Mouse (Mus musculus) liver, postnatal 0 days (tissue): ENCODE measurements around the gene Gm9918. TPM values are rescaled to one million over a fixed set of nuclear protein-coding genes. Genes with fewer than 3 reads are reported as not detected.

ENCODE experiments used
- ATAC-seq: fragments of 200-750 bp; cut with Nextera tagmentation; 2 replicates; pipeline ENCODE4 v1.8.0; 2017; ENCODE audit warnings: mild to moderate bottlenecking, moderate library complexity
- DNase-seq: peaks from one replicate; pipeline ENCODE4 v3.0.0-alpha.2; 2016
- H3K27ac ChIP-seq: fragments of 300-500 bp; sonication (generic); 2 replicates; pipeline ENCODE4 v1.5.1; 2014; ENCODE audit warnings: antibody characterized with exemption, moderate library complexity, mild to moderate bottlenecking, low read depth
- H3K27me3 ChIP-seq: fragments of 300-500 bp; sonication (generic); 2 replicates; pipeline ENCODE4 v1.6.1; 2014; ENCODE audit warnings: low read length, control low read depth, mixed read lengths; ENCODE audit not compliant: insufficient read depth
- H3K36me3 ChIP-seq: fragments of 300-500 bp; sonication (generic); replicated peaks from 2 replicates; pipeline ENCODE4 v1.6.1; 2014; ENCODE audit warnings: mild to moderate bottlenecking, control low read depth, low read length, moderate library complexity, mixed read lengths; ENCODE audit not compliant: insufficient read depth
- H3K4me1 ChIP-seq: fragments of 300-500 bp; sonication (generic); 2 replicates; pipeline ENCODE4 v1.6.1; 2014; ENCODE audit warnings: antibody characterized with exemption, mild to moderate bottlenecking, control low read depth; ENCODE audit not compliant: insufficient read depth
- H3K4me2 ChIP-seq: fragments of 300-500 bp; sonication (generic); 2 replicates; pipeline ENCODE4 v1.6.1; 2014; ENCODE audit warnings: low read depth, mild to moderate bottlenecking, low read length, moderate library complexity, mixed read lengths
- H3K4me3 ChIP-seq: fragments of 300-500 bp; sonication (generic); 2 replicates; pipeline ENCODE4 v1.5.1; 2014; ENCODE audit warnings: low read depth, low read length
- H3K9ac ChIP-seq: fragments of 300-500 bp; sonication (generic); replicated peaks from 2 replicates; pipeline ENCODE4 v1.6.1; 2014; ENCODE audit warnings: mild to moderate bottlenecking, moderate library complexity
- H3K9me3 ChIP-seq: fragments of 300-500 bp; sonication (generic); 2 replicates; pipeline ENCODE4 v1.6.1; 2016; ENCODE audit warnings: mild to moderate bottlenecking, control low read depth, low read length, mixed read lengths
- CTCF ChIP-seq: sonication (generic); IDR thresholded peaks from 2 replicates; pipeline ENCODE4 v1.5.1; 2016; ENCODE audit warnings: antibody characterized with exemption, low read depth
- EP300 ChIP-seq: IDR thresholded peaks from 2 replicates; pipeline ENCODE4 v1.6.1; 2016; ENCODE audit warnings: antibody characterized with exemption, low read depth, mild to moderate bottlenecking
- WGBS: fragments of 180-500 bp; shearing (Covaris S2); extraction: QIAGEN DNeasy Blood & Tissue Kit; methylation state at CpG from one replicate; pipeline ENCODE4 v1.1.7; 2014; ENCODE audit not compliant: insufficient replicate concordance; 5-methylcytosine and 5-hydroxymethylcytosine counted together
- polyA plus RNA-seq: library from polyadenylated mRNA; unstranded; fragments of >200 nt; fragmentation: Nextera tagmentation; extraction: Ambion mirVana; gene quantifications from 2 replicates; pipeline ENCODE4 v1.2.1, GENCODE M21; 2015

The Gm9918 gene
- polyA plus RNA-seq, 1 experiment from 2014 or later: not detected

DNA sequence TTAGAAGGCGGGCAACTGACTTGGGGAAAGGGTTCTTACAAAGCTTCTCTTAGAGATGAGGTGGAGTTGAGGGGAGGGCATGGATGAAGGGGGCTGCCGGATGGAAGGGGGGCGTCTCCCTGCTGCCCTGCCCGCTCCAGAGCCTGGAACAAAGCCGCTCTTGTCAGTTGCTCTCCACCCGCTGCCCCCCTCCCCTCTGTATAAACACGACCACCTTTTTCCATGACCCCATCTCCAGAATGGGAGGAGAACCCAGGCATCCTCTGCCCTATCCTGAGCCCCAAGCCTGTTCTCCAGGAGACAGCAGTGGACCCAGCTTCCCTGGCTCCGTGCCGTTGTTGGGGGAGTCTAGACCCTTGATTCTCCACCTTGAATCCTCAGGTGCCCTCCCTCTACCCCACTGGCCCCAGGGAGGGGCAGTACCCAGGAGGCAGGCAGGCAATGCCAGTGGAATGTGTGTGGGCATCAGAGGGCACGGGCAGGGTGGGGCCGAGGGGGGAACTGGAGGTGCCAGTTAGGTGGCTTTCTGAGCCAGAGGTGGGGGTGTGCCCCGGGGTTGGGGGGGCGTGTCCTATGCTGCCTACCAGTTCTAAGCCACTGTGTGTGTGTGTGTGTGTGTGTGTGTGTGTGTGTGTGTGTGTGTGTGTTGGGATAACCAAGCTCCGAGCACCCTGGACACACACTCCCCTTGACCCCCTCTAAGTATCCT is 14.7 kb upstream of the Gm9918 start:
- TF ChIP-seq CTCF (no peak), EP300 (no peak)
- ATAC-seq: no peak
- 55% methylated on average over 13 of the region's 14 CpGs for WGBS
- no peaks in the 10 kb centered on the region for H3K36me3 ChIP-seq
- H3K4me3 ChIP-seq: no peak overlapping the region
- H3K4me2 ChIP-seq: no peak overlapping the region
- H3K9me3 ChIP-seq: no peaks in the 10 kb centered on the region
- H3K27me3 ChIP-seq: peaks cover 59% of the 10 kb centered on the region
- H3K4me1 ChIP-seq: peaks cover 8% of the 10 kb centered on the region
- peak; percentile 13 for DNase-seq
- no peak overlapping the region for H3K27ac ChIP-seq
- H3K9ac ChIP-seq: no peak overlapping the region

DNA sequence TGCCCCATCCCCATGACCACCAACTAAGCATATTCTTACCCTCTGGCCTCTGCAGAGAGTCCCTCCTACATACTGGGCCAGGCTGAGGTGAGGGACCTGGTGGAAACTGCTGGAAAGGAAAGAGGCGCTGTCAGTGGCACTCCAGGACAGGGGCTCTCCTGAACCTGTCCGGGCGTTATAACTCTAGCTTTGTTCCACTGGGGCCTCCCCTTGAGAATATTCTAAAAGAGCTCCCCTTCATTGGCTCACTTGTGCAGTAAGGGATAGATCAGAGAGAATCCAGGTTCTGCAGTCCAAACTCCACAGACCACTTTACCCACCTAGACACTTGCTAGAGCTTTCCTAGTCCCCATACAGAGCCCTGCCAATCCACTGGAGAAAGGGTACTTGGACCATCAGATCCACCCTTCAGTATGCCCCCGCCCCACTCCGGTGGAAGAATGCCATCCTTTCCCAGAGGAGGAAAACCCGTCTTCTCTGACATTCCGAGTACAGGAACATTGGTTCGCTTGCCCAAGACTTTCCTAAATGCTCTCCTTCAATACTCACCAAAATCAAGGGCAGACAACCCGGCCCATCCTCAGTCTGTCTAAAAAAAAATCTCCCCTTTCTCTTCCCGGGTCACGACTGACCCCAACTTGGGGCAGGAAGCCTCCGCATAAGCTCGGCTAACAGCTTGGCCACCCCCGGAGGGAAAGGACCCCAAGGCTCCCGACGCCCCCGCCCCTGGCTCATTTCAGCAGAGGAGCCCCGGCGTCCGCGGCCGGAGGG is 13.7 kb upstream of the Gm9918 start:
- TF ChIP-seq EP300 (no peak), CTCF (no peak)
- peak overlapping the region; percentile 61 for H3K4me3 ChIP-seq
- DNase-seq (peak; percentile 13), ATAC-seq (no peak)
- H3K27ac ChIP-seq: no peak overlapping the region
- WGBS: 17% methylated on average over 22 of the region's 22 CpGs
- H3K36me3 ChIP-seq: no peaks in the 10 kb centered on the region
- peaks cover 8% of the 10 kb centered on the region for H3K4me1 ChIP-seq
- H3K9me3 ChIP-seq: no peaks in the 10 kb centered on the region
- H3K27me3 ChIP-seq: peaks cover 60% of the 10 kb centered on the region
- H3K4me2 ChIP-seq: peak overlapping the region; percentile 88
- peak overlapping the region; percentile 55 for H3K9ac ChIP-seq

DNA sequence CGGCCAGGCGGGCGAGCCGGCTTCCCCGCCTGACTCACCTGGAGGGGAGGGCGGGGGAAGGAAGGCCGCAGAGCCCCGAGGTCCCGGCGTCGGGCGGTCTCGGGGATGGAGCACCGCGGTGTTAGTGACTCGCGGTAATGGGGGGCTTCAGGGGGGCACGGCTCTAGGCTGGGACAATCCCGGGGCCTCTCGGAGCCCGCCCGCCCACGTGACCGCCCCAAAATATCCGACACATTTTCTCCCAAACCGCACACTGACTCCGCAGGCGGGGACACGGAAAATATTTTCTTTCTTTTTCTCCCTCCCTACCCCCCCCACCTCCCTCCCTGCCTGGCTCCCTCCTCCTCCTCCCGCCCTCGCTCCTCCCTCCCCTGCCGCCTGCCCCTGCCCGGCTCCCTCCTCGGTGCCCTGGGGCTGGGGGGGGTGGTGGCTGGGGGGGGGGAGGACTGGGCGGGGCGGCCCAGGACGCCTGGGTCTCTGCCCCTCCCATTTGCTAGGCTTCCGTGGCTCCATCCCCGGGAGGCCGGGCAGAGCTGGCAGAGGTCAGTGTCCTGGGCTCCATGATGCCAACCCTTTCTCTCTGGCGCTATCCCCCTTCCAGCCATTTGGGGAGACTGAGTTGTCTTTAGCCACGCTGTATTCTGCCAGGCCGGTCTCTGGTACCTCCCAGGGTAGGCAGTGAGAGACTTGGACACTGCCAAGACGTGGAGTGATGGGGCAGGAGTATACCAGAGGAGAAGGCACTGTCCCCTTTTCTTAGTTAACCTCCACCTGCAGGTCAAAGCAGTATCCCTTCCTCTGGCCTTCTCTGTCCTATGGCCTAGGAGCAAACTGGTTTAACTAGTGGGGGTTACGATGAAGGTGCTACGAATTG is 12.9 kb upstream of the Gm9918 start, which contains the start of gene Rarg:
TSS of gene Rarg (minus strand) at position 316 of the 874 bp plus-strand sequence.
- 2% methylated on average over 40 of the region's 46 CpGs for WGBS
- Histone ChIP-seq H3K9me3 (no peaks in the 10 kb centered on the region), H3K36me3 (no peaks in the 10 kb centered on the region), H3K4me2 (peak within 1 kb of the TSS; percentile 88), H3K4me1 (peaks cover 8% of the 10 kb centered on the region), H3K27ac (no peak within 1 kb of the TSS), H3K9ac (peak within 1 kb of the TSS; percentile 55), H3K4me3 (peak within 1 kb of the TSS; percentile 61), H3K27me3 (peaks cover 57% of the 10 kb centered on the region)
- TF ChIP-seq CTCF: no peak
- no peak for TF ChIP-seq EP300
- ATAC-seq (peak; percentile 43), DNase-seq (no peak)

DNA sequence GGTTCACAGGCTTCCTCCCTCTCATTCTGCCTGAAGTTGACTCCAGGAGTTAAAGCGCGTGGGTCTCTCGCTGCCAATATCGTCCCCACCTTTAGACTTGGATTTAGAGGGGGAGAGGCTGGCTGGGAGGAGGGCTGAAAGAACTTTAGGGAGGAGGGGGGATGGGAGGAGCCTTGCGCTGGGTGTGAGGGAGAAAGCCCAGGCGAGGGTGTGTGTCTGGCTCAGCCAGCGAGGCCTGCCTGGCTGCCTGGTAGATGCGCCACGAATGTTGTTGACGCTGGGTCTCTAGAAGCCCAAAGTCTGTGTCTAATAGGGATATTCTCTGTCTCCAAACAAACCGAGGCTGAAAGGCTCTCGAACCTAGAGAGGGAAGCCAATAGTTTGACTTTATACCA is 12.3 kb upstream of the Gm9918 start:
- ATAC-seq: no peak
- H3K9ac ChIP-seq: no peak overlapping the region
- H3K4me3 ChIP-seq: peak overlapping the region; percentile 61

DNA sequence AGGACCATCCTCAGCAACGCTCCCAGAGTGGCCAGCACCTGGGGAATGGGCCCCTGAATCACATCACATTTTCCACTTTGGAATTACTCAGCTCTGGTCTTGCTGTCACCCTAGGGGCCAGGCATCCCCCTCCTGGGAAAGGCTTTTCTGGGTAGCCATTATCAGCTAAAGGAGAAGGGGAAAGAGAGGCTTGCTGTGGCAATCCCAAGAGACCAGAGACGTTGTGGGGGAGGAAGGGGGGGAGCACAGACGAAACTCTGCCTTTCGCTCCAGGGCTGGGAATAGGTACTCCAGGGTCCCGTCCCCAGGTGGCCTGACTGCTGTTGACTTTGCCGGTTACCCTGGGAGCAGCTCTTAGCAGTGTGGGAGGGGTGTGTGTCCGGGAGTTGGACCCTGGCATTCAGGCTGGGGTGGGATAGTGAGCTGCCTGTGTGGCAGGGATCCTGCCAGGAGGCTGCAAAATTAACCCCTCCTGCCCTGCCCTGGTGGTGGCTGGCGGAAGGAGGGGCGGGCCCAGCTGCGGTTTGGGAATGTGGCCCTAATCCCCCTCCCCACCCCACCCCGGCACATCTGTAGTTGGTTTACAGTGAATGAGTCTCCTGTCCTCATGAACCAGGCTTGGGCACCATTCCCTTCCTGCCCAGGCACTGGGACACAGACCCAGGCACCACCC is 11.6 kb upstream of the Gm9918 start:
- no peak for TF ChIP-seq CTCF
- no peak for TF ChIP-seq EP300
- Histone ChIP-seq H3K4me2 (no peak overlapping the region), H3K4me1 (peaks cover 8% of the 10 kb centered on the region), H3K9ac (no peak overlapping the region), H3K27me3 (peaks cover 54% of the 10 kb centered on the region), H3K4me3 (no peak overlapping the region), H3K36me3 (no peaks in the 10 kb centered on the region), H3K27ac (no peak overlapping the region), H3K9me3 (no peaks in the 10 kb centered on the region)
- 34% methylated on average over 11 of the region's 11 CpGs for WGBS
- DNase-seq (no peak), ATAC-seq (no peak)

More for the DNA sequence above, 12.3 kb upstream of the Gm9918 start:
- no peaks in the 10 kb centered on the region for H3K36me3 ChIP-seq
- no peak overlapping the region for H3K27ac ChIP-seq
- peaks cover 54% of the 10 kb centered on the region for H3K27me3 ChIP-seq
- DNase-seq: no peak
- peaks cover 8% of the 10 kb centered on the region for H3K4me1 ChIP-seq
- H3K9me3 ChIP-seq: no peaks in the 10 kb centered on the region
- H3K4me2 ChIP-seq: peak overlapping the region; percentile 88; the same call in 1 of the 2 replicates
- 20% methylated on average over 12 of the region's 12 CpGs for WGBS
- no peak for TF ChIP-seq CTCF
- TF ChIP-seq EP300: no peak
